Mouse (Mus musculus): Measurements from ENCODE around the gene Ano1. TPM values are rescaled to one million over a fixed set of nuclear protein-coding genes. Genes with fewer than 3 reads are reported as not detected.
A peak's percentile ranks its signal among the peaks of the same experiment; 100 is the strongest.

The Ano1 gene
- polyA plus RNA-seq, 1 experiment from 2014 or later, result 4.5 TPM

DNA sequence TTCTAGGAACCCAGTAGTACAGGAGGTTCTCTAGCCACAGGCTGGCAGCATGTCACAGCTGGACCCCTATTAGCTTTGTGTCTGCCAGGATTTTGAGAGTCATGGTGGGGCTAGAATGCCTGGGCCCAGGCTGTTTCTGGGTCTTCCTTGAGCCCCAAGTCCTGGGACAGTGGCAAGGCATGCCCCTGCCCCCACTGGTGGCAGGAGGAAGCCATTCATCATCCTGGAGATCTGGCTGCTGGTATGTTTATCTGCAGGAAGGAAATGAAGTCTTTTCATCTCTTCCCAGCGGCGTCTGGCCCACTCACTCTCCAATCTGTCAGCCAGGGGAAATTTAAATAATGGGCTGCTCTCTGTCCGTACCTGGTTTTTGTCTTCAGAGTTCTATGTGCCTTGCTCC lies 18.3 kb upstream of the Ano1 start:
- no peak overlapping the region for H3K9ac ChIP-seq
- no peak overlapping the region for H3K4me2 ChIP-seq (replicated peaks)
- DNase-seq (ENCODE audit: low spot score) (no peak), ATAC-seq (ENCODE audit: low FRiP score) (no peak)
- 30% methylated on average over 3 of the region's 3 CpGs for WGBS
- H3K4me1 ChIP-seq (replicated peaks; ENCODE audit: control insufficient read depth, insufficient read depth, low read length), result 0 out of 2 replicates have a peak, but pooled peaks cover 5% of the 10 kb centered on the region
- H3K9me3 ChIP-seq (ENCODE audit: control insufficient read depth, low read length), result no peaks in the 10 kb centered on the region
- H3K27ac ChIP-seq, result peak overlapping the region; percentile 32; the same call in 1 of the 2 replicates
- H3K27me3 ChIP-seq (ENCODE audit: control insufficient read depth, insufficient read depth, low read length), result no peaks in the 10 kb centered on the region
- no peak overlapping the region for H3K4me3 ChIP-seq (replicated peaks; ENCODE audit: low read length)
- H3K36me3 ChIP-seq (replicated peaks; ENCODE audit: control insufficient read depth, insufficient read depth), result no peaks in the 10 kb centered on the region

GRCm38 (mm10) chr7:144769434-144770080 lies 17.8 kb upstream of the Ano1 start:
- H3K4me1 ChIP-seq (replicated peaks; ENCODE audit: control insufficient read depth, insufficient read depth, low read length), result 0 out of 2 replicates have a peak, but pooled peaks cover 5% of the 10 kb centered on the region
- no peaks in the 10 kb centered on the region for H3K36me3 ChIP-seq (replicated peaks; ENCODE audit: control insufficient read depth, insufficient read depth)
- H3K27me3 ChIP-seq (ENCODE audit: control insufficient read depth, insufficient read depth, low read length), result no peaks in the 10 kb centered on the region
- no peak overlapping the region for H3K4me2 ChIP-seq (replicated peaks)
- DNase-seq (ENCODE audit: low spot score) (no peak), ATAC-seq (ENCODE audit: low FRiP score) (no peak)
- H3K27ac ChIP-seq, result peak overlapping the region; percentile 32; the same call in 1 of the 2 replicates
- H3K9ac ChIP-seq, result no peak overlapping the region
- H3K4me3 ChIP-seq (replicated peaks; ENCODE audit: low read length), result no peak overlapping the region
- H3K9me3 ChIP-seq (ENCODE audit: control insufficient read depth, low read length), result no peaks in the 10 kb centered on the region
- 78% methylated on average over 9 of the region's 9 CpGs for WGBS

DNA sequence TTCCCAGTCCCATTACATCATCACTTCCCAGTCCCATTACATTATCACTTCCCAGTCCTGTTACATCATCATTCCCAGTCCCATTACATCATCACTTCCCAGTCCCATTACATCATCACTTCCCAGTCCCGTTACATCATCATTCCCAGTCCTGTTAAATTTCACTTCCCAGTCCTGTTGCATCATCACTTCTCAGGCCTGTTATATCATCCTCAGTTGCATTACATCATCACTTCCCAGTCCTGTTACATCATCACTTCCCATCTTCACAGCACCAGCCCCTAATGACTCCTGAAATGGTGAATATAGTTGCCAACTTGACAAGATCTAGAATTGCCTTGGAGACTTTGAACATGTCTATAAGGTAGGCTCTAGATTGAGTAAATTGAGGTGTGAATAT lies 17.1 kb upstream of the Ano1 start:
- 0 out of 2 replicates have a peak, but pooled peaks cover 5% of the 10 kb centered on the region for H3K4me1 ChIP-seq (replicated peaks; ENCODE audit: control insufficient read depth, insufficient read depth, low read length)
- ATAC-seq (ENCODE audit: low FRiP score), result no peak
- H3K9me3 ChIP-seq (ENCODE audit: control insufficient read depth, low read length), result no peaks in the 10 kb centered on the region
- no peak overlapping the region for H3K9ac ChIP-seq
- no peaks in the 10 kb centered on the region for H3K36me3 ChIP-seq (replicated peaks; ENCODE audit: control insufficient read depth, insufficient read depth)
- no peak overlapping the region for H3K27ac ChIP-seq
- DNase-seq (ENCODE audit: low spot score), result no peak
- H3K4me2 ChIP-seq (replicated peaks), result no peak overlapping the region
- H3K4me3 ChIP-seq (replicated peaks; ENCODE audit: low read length), result no peak overlapping the region
- H3K27me3 ChIP-seq (ENCODE audit: control insufficient read depth, insufficient read depth, low read length), result no peaks in the 10 kb centered on the region
- whole genome bisulfite sequencing, result 94% methylated on average over 1 of the region's 1 CpGs

GRCm38 (mm10) chr7:144764537-144765282 lies 12.9 kb upstream of the Ano1 start:
- Histone ChIP-seq H3K9me3 (ENCODE audit: control insufficient read depth, low read length) (no peaks in the 10 kb centered on the region), H3K4me2 (replicated peaks) (no peak overlapping the region), H3K27me3 (ENCODE audit: control insufficient read depth, insufficient read depth, low read length) (no peaks in the 10 kb centered on the region), H3K36me3 (replicated peaks; ENCODE audit: control insufficient read depth, insufficient read depth) (no peaks in the 10 kb centered on the region), H3K4me1 (replicated peaks; ENCODE audit: control insufficient read depth, insufficient read depth, low read length) (no peaks in the 10 kb centered on the region), H3K4me3 (replicated peaks; ENCODE audit: low read length) (no peak overlapping the region), H3K27ac (no peak overlapping the region), H3K9ac (no peak overlapping the region)
- DNase-seq (ENCODE audit: low spot score) (no peak), ATAC-seq (ENCODE audit: low FRiP score) (peak; percentile 55; the same call in 1 of the 2 replicates)
- 67% methylated on average over 11 of the region's 11 CpGs for WGBS

GRCm38 (mm10) chr7:144764013-144764412 lies 12.2 kb upstream of the Ano1 start:
- peak; percentile 5; the same call in 1 of the 2 replicates for ATAC-seq (ENCODE audit: low FRiP score)
- no peak for DNase-seq (ENCODE audit: low spot score)
- Histone ChIP-seq H3K9me3 (ENCODE audit: control insufficient read depth, low read length) (no peaks in the 10 kb centered on the region), H3K27me3 (ENCODE audit: control insufficient read depth, insufficient read depth, low read length) (no peaks in the 10 kb centered on the region), H3K4me2 (replicated peaks) (no peak overlapping the region), H3K27ac (no peak overlapping the region), H3K4me3 (replicated peaks; ENCODE audit: low read length) (no peak overlapping the region), H3K4me1 (replicated peaks; ENCODE audit: control insufficient read depth, insufficient read depth, low read length) (no peaks in the 10 kb centered on the region), H3K9ac (no peak overlapping the region), H3K36me3 (replicated peaks; ENCODE audit: control insufficient read depth, insufficient read depth) (no peaks in the 10 kb centered on the region)
- WGBS, result 77% methylated on average over 2 of the region's 2 CpGs

GRCm38 (mm10) chr7:144762496-144763235 lies 10.9 kb upstream of the Ano1 start:
- Histone ChIP-seq H3K27ac (no peak overlapping the region), H3K4me1 (replicated peaks; ENCODE audit: control insufficient read depth, insufficient read depth, low read length) (no peaks in the 10 kb centered on the region), H3K36me3 (replicated peaks; ENCODE audit: control insufficient read depth, insufficient read depth) (no peaks in the 10 kb centered on the region), H3K27me3 (ENCODE audit: control insufficient read depth, insufficient read depth, low read length) (no peaks in the 10 kb centered on the region), H3K4me3 (replicated peaks; ENCODE audit: low read length) (no peak overlapping the region), H3K9ac (no peak overlapping the region), H3K4me2 (replicated peaks) (no peak overlapping the region), H3K9me3 (ENCODE audit: control insufficient read depth, low read length) (no peaks in the 10 kb centered on the region)
- WGBS, result 60% methylated on average over 16 of the region's 16 CpGs
- no peak for DNase-seq (ENCODE audit: low spot score)
- ATAC-seq (ENCODE audit: low FRiP score), result no peak

DNA sequence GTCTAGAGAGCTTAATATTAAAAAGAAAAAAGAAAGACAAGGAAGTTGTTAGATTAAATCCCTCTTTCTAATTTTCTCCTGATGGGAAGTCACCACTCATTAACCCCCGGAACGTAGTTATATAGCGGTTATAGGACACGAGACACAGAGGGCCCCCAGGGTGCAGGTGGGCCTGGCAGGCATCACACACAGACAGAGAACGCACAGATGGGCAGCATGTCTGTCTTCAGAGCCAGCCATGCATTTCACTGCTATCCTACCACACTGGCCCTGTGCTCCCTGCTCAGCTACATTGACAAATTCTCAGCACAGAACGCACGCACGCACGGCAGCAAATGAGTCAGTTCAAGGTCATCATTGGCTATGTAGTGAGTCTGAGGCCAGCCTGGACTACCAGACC lies 8.5 kb upstream of the Ano1 start:
- no peaks in the 10 kb centered on the region for H3K4me1 ChIP-seq (replicated peaks; ENCODE audit: control insufficient read depth, insufficient read depth, low read length)
- H3K9ac ChIP-seq, result no peak overlapping the region
- H3K4me3 ChIP-seq (replicated peaks; ENCODE audit: low read length), result no peak overlapping the region
- 43% methylated on average over 9 of the region's 9 CpGs for WGBS
- no peaks in the 10 kb centered on the region for H3K27me3 ChIP-seq (ENCODE audit: control insufficient read depth, insufficient read depth, low read length)
- no peaks in the 10 kb centered on the region for H3K36me3 ChIP-seq (replicated peaks; ENCODE audit: control insufficient read depth, insufficient read depth)
- H3K9me3 ChIP-seq (ENCODE audit: control insufficient read depth, low read length), result no peaks in the 10 kb centered on the region
- H3K27ac ChIP-seq, result peak overlapping the region; percentile 61; the same call in 1 of the 2 replicates
- ATAC-seq (ENCODE audit: low FRiP score) (peak; percentile 34; the same call in 1 of the 2 replicates), DNase-seq (ENCODE audit: low spot score) (peak; percentile 33)
- H3K4me2 ChIP-seq (replicated peaks), result no peak overlapping the region

DNA sequence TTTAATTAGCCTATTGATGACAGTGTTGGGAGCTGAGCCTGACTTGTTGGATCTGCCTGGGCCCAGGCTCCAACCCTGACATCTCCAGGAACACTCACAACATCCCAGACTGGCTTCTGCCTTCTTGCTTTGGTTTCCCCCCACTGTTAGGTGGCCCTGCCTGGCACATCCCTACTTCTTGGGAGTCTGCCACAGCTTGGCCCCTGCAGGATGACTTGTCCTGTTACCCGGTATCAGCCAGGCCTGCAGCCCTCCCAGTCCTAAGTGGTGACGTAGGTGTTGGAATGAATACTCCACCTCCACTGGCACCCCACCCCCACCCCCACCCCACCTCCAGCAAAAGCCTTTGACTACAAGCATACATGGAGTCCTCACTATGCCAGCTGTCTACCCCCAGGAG lies 7.7 kb upstream of the Ano1 start:
- Histone ChIP-seq H3K9me3 (ENCODE audit: control insufficient read depth, low read length) (no peaks in the 10 kb centered on the region), H3K9ac (no peak overlapping the region), H3K4me3 (replicated peaks; ENCODE audit: low read length) (no peak overlapping the region), H3K36me3 (replicated peaks; ENCODE audit: control insufficient read depth, insufficient read depth) (no peaks in the 10 kb centered on the region), H3K4me1 (replicated peaks; ENCODE audit: control insufficient read depth, insufficient read depth, low read length) (no peaks in the 10 kb centered on the region), H3K27ac (peak overlapping the region; percentile 61; the same call in 1 of the 2 replicates), H3K4me2 (replicated peaks) (no peak overlapping the region), H3K27me3 (ENCODE audit: control insufficient read depth, insufficient read depth, low read length) (no peaks in the 10 kb centered on the region)
- ATAC-seq (ENCODE audit: low FRiP score), result no peak
- DNase-seq (ENCODE audit: low spot score), result no peak
- WGBS, result 66% methylated on average over 2 of the region's 2 CpGs

Data from hindbrain, embryonic 14.5 days (tissue).